Mouse (Mus musculus): ENCODE results near the gene B3galt1. TPM values are rescaled to one million over a fixed set of nuclear protein-coding genes. Genes with fewer than 3 reads are reported as not detected.
A peak's percentile ranks its signal among the peaks of the same experiment; 100 is the strongest.

Gene B3galt1
- total RNA-seq, 2 experiments from 2014 or later, result 104 to 113 TPM

Small RNAs within 50 kb of the gene (microRNA-seq; reads per million reads assigned to microRNA genes)
- gene Mir6335 (not detected), gene Mir7224 (17.5 reads per million, percentile 33 among the genes with 10 or more reads in this experiment)

Other genes with a start within 250 kb of the B3galt1 start
- gene Gm21830, start 152.1 kb upstream of the B3galt1 start, total RNA-seq (2021), result not detected
- not detected for gene Gm26727, start 132.7 kb upstream of the B3galt1 start, total RNA-seq (2021)
- gene Xirp2, start 119.9 kb upstream of the B3galt1 start, total RNA-seq (2021), result not detected

Data from left cerebral cortex, postnatal 4 days (tissue).